Mouse (Mus musculus) right cerebral cortex, adult 2 months (tissue): ENCODE results near the gene Tbc1d22b.

Experiments
- DNase-seq, 2 experiments: peaks; one replicate each; pipeline ENCODE4 v3.0.0; 2021 to 2022; ENCODE audit warnings: low spot score in 2 of 2

The Tbc1d22b gene

GRCm38 (mm10) chr17:29541419-29541818, 8.2 kb upstream of the Tbc1d22b start:
- no peak for DNase-seq

GRCm38 (mm10) chr17:29542831-29543690, 6.5 kb upstream of the Tbc1d22b start:
- DNase-seq, result no peak

- no peak for DNase-seq
Observed at GRCm38 (mm10) chr17:29544064-29544463, 5.5 kb upstream of the Tbc1d22b start.

GRCm38 (mm10) chr17:29545241-29545640, 4.3 kb upstream of the Tbc1d22b start:
- no peak for DNase-seq

- no peak for DNase-seq
Observed at GRCm38 (mm10) chr17:29548494-29548893, 1.1 kb upstream of the Tbc1d22b start.

GRCm38 (mm10) chr17:29548994-29549393, 591 bp upstream of the Tbc1d22b start:
- DNase-seq, result no peak

- no peak for DNase-seq
Observed at GRCm38 (mm10) chr17:29551019-29551418, 1.4 kb downstream of the Tbc1d22b start.

- no peak for DNase-seq
Observed at GRCm38 (mm10) chr17:29552162-29552732, 2.7 kb downstream of the Tbc1d22b start, which contains the start of gene Tmem217. TSS of gene Tmem217 (minus strand) at chr17:29552385.

GRCm38 (mm10) chr17:29554176-29554575, 4.6 kb downstream of the Tbc1d22b start:
- no peak for DNase-seq

GRCm38 (mm10) chr17:29556456-29556855, 6.9 kb downstream of the Tbc1d22b start:
- no peak for DNase-seq

GRCm38 (mm10) chr17:29556893-29557292, 7.3 kb downstream of the Tbc1d22b start:
- DNase-seq, result no peak

- no peak for DNase-seq
Observed at GRCm38 (mm10) chr17:29558476-29558875, 8.9 kb downstream of the Tbc1d22b start.

GRCm38 (mm10) chr17:29565521-29565920, 15.9 kb downstream of the Tbc1d22b start:
- no peak for DNase-seq

GRCm38 (mm10) chr17:29568435-29568834, 18.9 kb downstream of the Tbc1d22b start:
- no peak for DNase-seq

- no peak for DNase-seq
Observed at GRCm38 (mm10) chr17:29569831-29570230, 20.2 kb downstream of the Tbc1d22b start.

GRCm38 (mm10) chr17:29579579-29580126, 30.1 kb downstream of the Tbc1d22b start:
- DNase-seq, result no peak

GRCm38 (mm10) chr17:29583569-29583968, 34.0 kb downstream of the Tbc1d22b start:
- no peak for DNase-seq

- no peak for DNase-seq
Observed at GRCm38 (mm10) chr17:29584306-29584705, 34.7 kb downstream of the Tbc1d22b start.

GRCm38 (mm10) chr17:29584737-29585136, 35.2 kb downstream of the Tbc1d22b start:
- DNase-seq, result no peak

GRCm38 (mm10) chr17:29585446-29585845, 35.9 kb downstream of the Tbc1d22b start:
- no peak for DNase-seq

- no peak for DNase-seq
Observed at GRCm38 (mm10) chr17:29586921-29587320, 37.3 kb downstream of the Tbc1d22b start.

GRCm38 (mm10) chr17:29589221-29589898, 39.8 kb downstream of the Tbc1d22b start:
- peak; percentile 15 to 34 for DNase-seq
